Mouse (Mus musculus) adrenal gland, adult (tissue): ENCODE measurements at regions not wholly inside any gene's neighbourhood (a gene's known extent, or its start where the extent isn't known, plus 50 kb on each side); places are given as distances from the start of the nearest gene placed in this dataset.
A peak's percentile ranks its signal among the peaks of the same experiment; 100 is the strongest.
"Not testable (repeated sequence)": the region's sequence is repeated elsewhere in the genome, so short reads cannot be mapped to it uniquely, and the experiment has no call there.

Experiments used
- DNase-seq, 2 experiments: peaks; one replicate each; pipeline ENCODE4 v3.0.0; 2022 to 2023; ENCODE audit warnings: low spot score in 1 of 2; ENCODE audit not compliant: inconsistent age in 2 of 2

DNA sequence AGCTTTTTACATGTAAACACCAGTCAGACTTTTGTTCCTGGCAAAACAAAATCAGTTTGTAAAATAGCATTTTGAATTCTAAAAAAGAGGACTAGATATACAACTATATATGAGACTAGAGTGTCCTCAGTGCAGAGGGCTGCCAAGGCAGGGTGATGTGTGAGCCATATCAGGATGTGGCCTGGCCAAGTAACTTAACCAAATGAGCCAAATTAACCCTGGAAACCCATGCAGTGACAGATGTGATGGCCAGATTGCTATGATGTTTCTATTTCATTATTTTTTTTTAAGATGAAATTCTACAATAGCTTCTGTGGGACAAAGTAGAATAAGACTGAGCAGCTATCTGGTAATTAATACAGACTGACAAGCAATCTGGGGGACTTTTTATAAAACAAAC lies 181.8 kb downstream of the Nova1 start:
- no peak for DNase-seq

- DNase-seq, result peak in 1 of 2 experiments; percentile 22
Observed at GRCm38 (mm10) chr12:46635125-46635772, 183.5 kb downstream of the Nova1 start.

DNA sequence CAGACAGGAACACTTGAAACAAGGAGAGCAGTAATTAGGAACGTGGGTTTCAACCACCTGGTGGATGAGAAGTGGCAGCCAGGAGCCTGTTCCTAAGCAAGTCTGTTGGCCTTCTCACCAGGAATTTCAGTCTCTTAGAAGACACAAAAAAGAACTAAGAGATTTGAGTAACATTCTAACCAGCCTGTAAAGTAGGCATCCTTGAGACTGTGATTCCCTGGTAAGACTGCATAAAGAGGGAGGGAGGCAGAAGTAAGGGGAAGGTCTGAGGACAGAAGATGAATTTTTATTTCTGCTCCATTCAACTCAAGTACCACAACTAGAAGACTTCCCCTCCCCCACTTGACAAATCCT lies 184.0 kb downstream of the Nova1 start:
- DNase-seq, result no peak

- DNase-seq, result not testable (repeated sequence)
Observed at GRCm38 (mm10) chr12:46632384-46632783, 186.3 kb downstream of the Nova1 start.

GRCm38 (mm10) chr12:46627320-46627719 lies 191.4 kb downstream of the Nova1 start:
- no peak for DNase-seq

DNA sequence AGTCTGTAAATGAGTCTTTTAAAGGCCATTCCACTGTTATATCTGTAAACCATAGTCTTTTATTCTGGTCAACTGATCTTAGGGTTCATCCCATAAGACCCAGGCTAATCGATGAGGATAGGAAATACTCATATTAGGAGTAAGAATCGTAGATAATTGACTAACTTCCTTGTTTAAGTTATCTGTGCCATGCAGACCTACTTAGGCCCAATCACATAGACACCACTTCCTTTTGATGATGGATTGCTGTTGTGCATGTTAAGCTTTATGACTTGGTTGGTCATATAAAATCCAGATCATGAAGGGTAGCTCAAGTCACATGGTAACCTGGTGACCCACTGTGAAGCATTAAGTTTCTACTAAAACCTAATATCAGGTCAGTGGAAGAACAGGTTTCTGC lies 207.3 kb downstream of the Nova1 start:
- DNase-seq, result no peak

DNA sequence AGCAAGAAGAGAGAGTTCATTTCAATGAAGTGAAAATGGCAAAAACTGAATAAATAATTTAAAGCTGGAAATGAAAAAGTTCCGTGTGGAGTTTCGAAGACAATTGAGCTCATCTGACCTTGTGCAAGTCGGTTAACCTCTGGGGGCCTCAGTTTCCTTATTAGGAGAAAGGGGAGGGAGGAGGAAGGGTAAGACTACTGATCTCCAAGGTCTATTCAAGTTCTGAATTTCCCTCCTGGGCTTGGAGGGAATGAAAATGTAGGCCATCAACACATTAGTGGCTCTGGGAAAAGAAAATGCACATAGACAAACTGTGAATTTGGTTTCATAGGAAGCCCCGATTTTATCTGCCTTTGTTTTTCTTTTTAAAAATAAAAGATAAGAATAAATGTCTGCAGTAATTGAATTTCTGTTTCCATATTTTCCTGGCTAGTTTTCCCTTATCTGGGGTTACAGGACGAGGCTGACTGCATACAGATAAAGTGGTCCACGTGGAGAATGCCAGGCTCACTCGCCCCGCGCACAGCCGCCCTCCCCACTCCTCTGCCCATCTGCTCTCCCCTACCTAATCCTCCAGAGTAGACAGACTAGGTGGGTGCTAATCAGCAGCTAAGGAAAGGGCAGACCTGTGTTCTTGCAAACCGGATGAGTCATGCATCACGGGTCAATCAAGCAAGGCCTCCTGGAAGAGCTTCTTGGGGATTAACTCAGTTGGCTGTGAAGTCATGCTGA lies 209.0 kb downstream of the Nova1 start:
- peak; percentile 6 to 39 for DNase-seq

GRCm38 (mm10) chr12:46608290-46608910 lies 210.3 kb downstream of the Nova1 start:
- no peak for DNase-seq

DNA sequence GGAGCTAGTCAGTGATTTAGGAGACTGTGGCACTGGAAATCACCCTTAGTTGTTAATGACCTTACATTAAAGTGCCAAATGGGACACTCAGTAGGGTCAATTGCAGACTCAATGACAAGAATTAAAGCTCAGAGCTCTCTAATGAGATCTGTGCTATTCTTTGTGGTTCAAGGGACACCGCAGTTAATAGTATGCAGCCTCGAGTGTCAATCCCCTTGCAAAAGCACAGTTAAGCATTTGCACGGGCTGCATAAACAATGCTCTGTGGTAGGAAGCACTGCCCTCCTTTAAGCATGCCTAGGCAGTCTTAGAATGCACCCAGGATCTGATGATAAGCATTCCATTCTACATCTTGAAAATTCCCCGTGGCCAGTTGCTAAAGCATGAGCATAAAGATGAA lies 221.5 kb downstream of the Nova1 start:
- no peak for DNase-seq

- no peak for DNase-seq
Observed at GRCm38 (mm10) chr12:46568665-46569064, 250.1 kb downstream of the Nova1 start.

DNA sequence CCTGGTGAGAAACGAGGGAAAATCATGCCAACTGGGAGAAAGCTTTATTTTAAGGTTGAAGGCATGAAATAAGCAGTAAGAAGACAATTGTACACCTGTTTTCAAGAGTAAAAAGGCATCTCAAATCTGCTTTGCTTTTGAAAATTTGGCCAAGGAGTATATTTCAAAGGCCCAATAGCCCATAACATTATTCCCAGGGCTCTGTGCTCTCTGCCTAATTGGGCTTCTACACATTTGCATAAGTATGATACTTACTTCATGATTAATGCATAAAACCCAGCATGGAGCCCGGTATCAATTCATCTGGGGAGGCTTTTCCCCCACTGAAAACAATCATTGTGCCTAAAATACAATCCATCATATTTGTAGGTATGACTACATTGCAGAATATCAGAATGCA lies 252.4 kb downstream of the Nova1 start:
- DNase-seq, result no peak

GRCm38 (mm10) chr12:46520942-46521341 lies 297.8 kb downstream of the Nova1 start:
- no peak for DNase-seq

- no peak for DNase-seq
Observed at GRCm38 (mm10) chr12:46507829-46508228, 310.9 kb downstream of the Nova1 start.

DNA sequence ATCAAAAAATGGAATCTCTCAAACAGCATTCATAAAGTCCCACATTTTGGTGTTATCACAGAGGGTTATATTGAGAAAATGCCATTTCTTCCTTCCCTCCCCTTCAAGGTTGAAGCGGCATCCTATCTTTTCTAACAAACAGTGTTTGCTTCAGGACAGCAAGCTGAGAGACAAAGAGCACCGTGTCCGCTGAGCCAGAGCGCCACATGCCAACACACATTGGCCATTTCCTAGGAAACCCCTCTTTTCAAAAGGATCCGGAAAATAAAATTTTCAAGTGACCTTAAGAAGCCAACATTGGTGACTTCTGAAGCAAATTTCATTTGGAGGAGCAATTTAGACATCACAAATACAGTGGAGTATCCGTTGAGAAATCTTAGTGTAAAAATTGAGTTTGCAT lies 326.3 kb downstream of the Nova1 start:
- DNase-seq, result no peak

GRCm38 (mm10) chr12:46450888-46451287 lies 367.8 kb downstream of the Nova1 start:
- DNase-seq, result no peak

DNA sequence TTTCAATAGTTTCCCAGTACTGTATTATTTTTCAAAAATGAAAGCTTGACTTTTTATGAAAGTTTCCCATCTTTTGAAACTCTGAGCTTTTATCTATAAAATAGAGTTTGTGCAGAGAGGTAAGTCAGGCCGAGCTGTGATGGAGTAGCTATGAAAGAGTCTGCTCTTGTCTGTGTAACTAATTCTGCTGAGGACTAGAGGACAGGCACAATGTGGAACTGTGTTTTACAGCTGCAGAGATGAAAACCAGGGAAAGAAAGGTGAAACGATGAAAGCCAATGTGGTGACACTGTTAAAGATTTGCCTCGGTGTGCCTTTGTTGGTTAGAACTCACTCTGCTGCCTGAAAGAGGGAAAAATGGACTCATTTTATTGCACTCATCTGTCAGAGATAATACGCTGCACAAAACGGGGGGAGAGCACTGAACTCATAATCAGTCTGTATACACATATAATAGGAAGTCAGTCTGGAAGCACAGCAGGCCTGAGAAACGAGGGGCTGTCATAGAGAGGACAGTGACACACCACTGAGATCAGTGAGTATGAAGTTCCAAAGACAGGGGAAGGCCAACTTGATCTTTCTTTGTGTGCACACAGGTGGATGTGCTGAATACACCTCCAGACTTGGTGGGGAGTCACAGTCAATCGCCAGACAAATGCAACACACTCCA lies 373.9 kb downstream of the Nova1 start:
- no peak for DNase-seq

DNA sequence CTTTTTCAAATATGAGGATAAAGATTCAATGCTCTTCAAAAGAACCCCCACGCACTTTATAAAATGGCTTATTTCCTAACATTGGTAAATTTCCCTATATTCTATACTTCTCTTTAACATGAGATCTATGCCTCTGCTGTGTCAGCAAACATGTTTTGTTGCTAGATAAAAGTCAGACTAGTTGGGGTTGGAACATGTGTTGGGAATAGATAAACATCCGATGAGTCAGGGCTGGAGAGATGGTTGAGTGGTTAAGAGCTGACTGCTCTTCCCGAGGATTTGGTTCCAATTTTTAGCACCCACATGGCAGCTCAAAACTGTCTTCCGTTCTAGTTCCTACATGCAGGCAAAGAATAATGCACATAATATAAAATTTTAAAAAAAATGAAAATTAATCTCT lies 399.1 kb downstream of the Nova1 start:
- DNase-seq, result no peak

DNA sequence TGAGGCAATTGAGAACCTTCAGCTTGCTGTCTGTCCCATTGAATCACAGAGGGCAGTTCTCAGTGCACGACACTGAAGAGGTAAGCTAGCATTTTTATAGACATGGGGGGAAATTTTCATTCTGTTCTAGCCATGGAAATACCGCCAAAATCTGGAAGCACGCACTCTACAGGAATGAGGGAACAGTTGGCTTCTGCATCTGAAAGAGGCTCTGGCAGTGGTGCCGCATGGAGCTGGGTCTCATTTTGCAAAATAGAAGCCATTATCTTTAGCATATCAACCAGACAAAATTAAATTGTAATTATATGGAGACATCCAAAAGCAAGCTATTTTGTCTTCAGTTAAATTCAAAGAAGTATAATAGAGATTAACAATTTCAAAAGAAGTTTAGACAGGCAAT lies 399.7 kb downstream of the Nova1 start:
- DNase-seq, result no peak

- DNase-seq, result no peak
Observed at GRCm38 (mm10) chr12:46416765-46417404, 401.8 kb downstream of the Nova1 start.

DNA sequence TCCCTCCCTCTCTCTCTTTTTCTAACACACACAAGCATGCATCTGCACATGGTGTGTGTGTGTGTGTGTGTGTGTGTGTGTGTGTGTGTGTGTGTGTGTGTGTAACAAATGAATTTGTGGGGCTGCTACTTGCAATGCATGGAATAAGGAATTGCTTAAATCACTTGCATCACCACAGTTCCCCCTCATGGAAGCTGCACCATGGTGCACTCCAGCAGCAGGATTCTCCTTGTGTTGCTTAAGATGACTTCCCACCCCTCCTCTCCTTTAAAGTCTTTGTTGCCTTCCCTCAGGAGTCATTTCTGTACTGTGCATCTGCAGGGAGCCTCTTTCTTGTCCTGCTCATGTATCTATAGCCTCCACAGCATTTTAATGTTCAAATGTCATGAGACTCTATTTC lies 402.5 kb downstream of the Nova1 start:
- DNase-seq, result no peak

DNA sequence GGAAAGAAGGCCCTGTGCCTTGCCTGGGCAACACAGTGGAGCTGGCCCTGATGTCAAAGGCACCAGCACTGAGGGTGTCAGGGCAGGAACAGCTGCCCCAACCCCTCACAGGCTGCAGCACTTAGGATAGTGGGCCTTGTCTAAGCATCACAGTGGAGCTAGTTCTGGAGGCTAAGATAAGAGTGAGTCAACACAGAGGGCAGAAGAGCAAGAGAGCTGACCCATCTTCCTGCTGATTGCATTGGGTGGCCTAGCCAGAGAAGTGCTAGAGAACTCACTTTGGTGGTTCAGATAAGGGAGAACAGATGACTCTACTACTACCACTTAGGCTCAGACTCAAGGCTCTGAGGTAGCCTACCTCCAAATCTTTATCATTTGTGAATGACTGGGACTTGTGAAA lies 413.1 kb downstream of the Nova1 start:
- DNase-seq, result no peak

DNA sequence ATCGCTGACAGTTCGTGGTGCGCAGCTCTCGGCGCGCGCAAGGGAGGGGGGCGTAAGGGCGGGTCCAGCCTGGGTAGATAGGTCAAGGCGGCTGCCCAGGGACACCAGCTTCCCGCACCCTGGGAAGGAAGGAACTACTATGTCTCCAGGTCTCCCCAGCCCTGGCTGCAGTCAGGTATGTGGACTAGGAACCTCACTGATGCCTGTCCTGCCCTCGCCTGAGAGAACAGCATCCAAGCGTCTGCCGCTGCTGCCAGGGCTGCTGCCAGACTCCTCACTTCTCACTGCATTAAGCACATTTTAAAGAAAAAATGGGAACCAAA lies 419.1 kb downstream of the Nova1 start:
- peak in 1 of 2 experiments; percentile 8 for DNase-seq
